Mouse (Mus musculus) cerebellum, adult 9-11 months (tissue): ENCODE data around the gene Shank1.

Source experiments
- DNase-seq: peaks from one replicate; pipeline ENCODE4 v3.0.0; 2022

Gene Shank1

GRCm38 (mm10) chr7:44304775-44305641 lies 5.0 kb upstream of the Shank1 start:
- DNase-seq, result peak; percentile 100

GRCm38 (mm10) chr7:44305686-44306085 lies 4.4 kb upstream of the Shank1 start:
- DNase-seq, result no peak

- DNase-seq, result peak; percentile 66
These were observed 3.4 kb upstream of the Shank1 start, which contains the start of gene Clec11a for GRCm38 (mm10) chr7:44306516-44307240. Clec11a (minus strand) TSS chr7:44306902.

- no peak for DNase-seq
These were observed 2.6 kb upstream of the Shank1 start for GRCm38 (mm10) chr7:44307261-44308020.

GRCm38 (mm10) chr7:44310285-44310877 lies 328 bp downstream of the Shank1 start:
- DNase-seq, result peak; percentile 77

GRCm38 (mm10) chr7:44310878-44311712 lies 1.0 kb downstream of the Shank1 start:
- DNase-seq, result peak; percentile 71

DNA sequence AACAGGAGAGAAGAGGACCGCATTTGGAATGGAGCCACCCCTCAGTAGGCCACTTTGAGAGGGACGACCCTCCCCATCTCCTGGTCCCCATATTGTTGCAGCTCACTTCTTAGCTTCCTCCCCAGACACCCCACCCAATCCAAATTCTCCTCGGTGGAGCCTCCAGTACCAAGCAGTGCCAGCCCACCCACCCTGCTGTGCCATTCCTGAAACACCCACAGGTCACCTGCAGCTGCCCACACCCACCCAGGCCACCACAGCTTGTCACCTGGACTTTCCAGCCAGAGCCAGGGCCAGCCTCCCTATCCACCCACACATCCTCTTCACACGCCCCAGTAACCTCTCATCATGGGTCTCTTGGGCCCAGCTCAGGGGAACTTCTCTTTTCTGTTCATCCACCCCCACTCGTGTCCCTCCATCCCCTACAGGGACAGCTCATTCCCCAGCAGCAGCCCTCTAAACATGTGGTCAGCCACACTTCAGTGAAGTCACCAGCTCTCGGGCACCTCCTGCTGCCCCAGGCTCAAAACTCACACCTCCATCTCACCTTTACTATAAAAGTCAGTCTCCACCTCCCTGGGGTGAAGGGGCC lies 1.8 kb downstream of the Shank1 start:
- peak; percentile 64 for DNase-seq

DNA sequence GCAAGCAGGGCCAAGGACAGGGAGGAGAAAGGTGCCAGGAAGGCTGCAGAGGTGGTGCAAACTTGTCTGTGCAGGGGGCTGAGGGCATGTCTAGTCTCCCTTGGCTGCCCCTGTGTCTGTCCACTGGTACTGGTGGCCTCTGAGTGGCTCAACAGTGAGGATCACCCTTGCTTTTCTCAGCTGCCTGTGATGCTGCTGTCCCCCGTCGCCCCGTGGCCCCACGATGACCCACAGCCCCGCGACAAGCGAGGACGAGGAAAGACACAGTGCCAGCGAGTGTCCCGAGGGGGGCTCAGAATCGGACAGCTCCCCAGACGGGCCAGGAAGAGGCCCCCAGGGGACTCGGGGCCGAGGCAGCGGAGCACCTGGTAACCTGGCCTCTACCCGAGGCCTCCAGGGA lies 2.4 kb downstream of the Shank1 start:
- no peak for DNase-seq

DNA sequence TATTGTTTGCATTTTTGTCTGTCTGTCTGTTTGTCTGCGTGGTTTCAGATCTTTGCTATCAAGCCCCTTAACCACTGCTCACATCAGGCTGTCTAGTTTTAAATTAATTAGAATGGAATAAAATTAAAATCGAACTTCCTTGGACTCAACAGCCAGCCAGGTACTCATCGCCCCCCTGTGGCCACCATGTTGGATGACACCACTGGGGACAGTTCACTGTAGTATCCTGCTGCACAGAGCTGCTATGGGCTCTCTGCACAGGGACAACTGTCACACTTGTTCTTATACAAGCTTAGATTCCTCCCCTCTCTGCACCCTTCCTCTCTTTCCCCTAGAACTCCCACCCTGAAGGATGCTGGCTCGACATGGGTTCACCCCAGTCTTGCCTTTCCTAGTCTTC lies 7.9 kb downstream of the Shank1 start:
- peak; percentile 32 for DNase-seq

DNA sequence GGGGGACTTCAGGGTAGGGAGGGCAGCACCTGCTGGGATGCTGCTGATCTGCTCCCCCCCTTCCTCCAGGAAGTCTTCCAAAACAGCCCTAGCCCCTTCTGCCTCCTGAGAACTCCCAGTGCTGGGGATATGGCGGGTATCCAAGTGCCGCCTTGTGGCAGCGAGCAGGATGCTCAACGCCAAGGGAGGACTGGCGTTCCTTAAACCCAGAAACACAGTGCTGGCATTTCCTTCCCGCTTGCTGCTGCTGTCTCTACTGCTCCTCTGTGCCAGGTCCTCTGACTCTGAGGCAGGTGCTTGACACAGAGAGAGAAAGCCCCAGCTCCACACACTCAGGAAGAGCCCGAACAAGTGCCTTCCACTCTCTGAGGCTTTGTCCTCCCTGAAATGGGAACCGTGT lies 10.8 kb downstream of the Shank1 start:
- peak; percentile 79 for DNase-seq

- no peak for DNase-seq
These were observed 12.2 kb downstream of the Shank1 start for GRCm38 (mm10) chr7:44322290-44322689.

DNA sequence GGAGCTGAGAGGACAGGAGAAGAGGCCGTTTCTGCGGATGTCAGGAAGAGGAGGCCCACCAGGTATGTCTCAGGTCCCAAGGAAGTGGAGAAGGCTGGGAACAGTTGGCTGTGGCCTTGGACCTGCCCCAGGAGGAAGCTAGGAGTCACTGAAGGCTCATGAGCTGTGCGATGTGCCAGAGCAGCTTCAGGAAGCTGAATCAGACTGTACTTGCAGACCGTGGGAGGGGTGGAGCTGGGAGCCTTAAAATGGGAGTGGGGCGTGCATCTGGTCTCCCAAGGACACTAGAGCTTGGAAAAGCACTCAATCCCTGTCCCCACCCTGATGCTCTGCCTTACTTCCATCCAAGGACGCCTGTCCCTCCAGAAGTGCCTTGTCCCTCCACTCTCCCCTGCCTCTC lies 16.6 kb downstream of the Shank1 start:
- DNase-seq, result no peak

DNA sequence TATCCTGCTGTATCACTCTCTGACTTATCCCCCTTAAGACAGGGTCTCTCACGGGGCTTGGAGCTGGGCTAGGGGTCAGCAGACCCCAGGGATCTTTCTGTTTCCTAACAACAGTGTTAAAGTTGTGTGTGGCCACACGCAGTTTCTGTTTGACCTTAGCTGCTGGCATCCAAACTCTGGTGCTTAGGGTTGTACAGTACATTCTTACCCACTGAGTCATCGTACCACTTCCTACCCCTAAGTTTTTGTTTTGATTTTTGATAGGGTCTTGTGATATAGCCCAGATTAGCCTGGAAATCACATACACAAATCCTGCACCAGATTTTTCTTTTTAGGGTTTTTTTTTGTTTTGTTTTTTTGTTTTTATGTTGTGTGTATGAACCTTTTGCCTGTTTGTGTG lies 22.3 kb downstream of the Shank1 start:
- DNase-seq, result no peak

DNA sequence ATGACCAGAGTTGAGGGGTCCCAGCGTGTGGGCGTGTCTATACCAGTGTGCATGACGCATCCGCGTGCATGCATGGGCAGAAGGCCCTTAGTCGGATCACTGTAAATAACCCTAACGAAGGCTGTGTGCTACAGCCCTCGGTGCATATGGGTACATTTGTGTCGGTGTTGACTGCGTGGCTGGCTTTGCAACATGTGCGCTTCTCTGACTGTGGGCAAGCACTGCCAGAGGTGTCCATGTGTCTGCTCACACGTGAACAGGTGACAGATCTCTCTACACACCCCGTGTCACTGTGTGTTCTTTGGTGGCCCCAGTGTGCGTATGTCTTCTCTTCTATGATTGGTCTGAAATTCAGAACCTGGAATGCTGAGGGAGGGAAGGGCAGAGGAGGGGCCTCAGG lies 24.1 kb downstream of the Shank1 start:
- DNase-seq, result peak; percentile 56

DNA sequence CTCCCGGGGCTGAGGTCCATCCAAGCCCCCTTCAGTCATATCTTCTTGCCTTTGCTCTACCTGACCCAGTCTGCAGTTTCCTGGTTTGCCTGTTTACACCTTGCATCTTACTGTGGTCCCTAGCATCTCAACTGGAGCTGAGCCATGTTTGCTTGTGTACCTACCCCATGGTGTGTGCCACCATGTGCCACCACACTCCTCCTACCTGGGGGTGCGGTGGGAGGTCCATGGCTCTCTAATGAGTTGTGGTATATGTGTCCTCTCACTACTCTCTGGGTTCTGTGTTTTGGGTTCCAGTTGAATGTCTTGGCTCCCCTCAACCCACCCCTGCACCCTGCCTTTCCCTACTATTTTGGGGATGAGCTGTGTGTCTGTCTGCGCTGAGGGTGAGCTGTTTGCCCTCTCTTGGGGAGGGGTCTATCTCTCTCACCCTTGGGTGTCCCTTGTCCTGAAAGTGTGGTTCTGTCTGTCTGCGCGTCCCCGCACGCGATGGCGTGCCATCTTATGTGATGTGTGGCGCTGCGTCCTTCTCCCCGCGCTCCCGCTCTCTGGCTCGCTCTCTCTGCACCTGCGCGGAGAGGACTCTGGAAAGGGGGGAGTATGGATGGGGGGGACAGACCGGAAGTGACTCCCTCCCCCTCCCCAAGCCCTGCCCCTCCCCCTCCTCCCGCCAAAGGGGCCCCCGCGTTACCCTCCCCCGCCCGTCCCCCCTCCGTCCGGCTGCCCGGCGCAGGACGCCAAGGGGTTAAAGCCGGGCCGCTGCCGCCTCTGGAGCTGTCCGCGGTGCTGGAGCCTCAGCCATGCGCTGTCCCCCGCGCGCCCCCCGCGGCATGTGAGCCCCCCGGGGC lies 25.2 kb downstream of the Shank1 start:
- peak; percentile 86 for DNase-seq

DNA sequence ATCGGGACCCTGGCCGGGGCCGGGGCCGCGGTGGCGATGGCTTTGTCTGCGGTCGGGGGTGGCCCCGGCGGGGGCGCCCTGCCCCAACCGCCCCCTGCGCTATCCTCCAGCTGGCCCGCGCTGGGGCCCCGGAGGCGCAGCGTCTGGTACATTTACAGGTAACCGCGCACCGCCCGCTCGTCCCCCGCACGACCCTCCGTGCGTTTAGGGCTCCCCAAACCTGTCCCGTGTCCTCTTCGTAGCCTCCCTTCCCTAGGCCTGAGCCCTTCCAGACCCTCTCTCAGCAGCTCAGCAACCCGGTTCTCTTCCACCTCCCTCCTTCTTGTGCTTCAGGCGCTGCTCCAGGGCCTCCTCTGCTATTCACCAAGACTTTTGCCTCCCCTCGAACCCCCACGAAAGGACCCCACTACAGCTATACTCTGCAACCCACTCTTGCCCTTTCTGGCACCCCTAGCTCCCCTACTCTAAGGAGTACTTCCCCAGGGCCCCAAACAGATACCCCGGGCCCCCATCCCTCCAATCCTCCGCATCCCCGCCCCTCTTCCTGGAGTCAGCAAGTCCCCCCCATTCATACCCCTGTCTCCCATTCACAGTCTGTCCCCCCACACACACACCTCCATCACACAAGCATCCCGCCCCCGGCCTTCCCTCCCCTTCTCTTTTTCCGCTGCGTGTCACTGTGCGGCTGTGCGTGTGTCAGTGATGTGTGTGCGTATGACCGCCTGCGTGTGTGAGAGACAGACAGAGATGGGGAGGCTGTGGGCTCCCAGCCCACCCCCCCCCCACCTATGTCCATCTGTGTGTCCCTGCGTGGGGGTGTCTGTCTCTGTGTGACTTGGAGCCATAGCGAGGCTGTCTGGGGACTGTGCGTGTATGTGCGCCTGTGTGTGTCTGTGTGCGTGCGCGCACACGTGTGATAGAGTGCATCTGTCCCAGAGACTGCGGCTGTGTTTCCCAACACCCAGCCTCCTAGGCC lies 26.3 kb downstream of the Shank1 start:
- peak; percentile 81 for DNase-seq

GRCm38 (mm10) chr7:44337121-44337849 lies 27.2 kb downstream of the Shank1 start:
- DNase-seq, result peak; percentile 76

DNA sequence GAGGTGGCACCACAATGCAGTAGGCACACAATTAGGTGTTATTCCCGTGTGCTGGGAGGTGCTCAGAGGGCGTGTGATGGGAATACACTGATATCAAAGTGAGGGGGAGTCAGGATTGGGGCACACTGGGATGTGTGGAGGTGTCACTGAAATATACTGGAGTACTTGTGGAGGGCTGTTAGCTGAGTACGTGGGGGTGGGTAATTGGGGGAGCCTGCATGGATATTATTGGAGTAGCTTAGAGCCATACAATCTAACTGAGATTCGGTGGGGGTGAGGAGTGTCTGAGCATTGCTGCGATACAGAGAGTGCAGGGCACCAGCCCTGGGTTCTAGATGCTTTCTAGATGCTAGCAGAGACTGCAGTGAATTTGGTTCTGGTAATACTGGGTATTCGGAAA lies 30.2 kb downstream of the Shank1 start:
- DNase-seq, result no peak

DNA sequence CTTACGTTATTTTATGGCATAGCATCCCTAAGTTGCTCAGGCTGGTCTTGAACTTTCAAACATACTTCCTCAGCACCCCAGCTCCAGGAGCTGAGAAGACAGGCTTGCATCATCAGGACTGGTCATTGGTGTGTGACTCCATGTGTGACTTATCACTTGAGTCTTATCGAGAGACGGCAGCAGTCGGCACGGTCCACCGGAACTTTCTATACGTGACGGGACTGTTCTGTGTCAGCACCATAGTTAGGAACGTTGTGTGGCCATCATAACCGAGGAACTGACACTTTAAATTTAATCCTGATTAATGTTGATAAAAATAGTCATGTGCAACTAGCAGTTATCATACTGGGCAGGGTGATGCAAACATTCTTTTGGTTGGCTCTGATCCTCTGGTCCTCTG lies 31.1 kb downstream of the Shank1 start:
- no peak for DNase-seq
